Mouse (Mus musculus): ENCODE results near the gene Arhgdib.

The Arhgdib gene

DNA sequence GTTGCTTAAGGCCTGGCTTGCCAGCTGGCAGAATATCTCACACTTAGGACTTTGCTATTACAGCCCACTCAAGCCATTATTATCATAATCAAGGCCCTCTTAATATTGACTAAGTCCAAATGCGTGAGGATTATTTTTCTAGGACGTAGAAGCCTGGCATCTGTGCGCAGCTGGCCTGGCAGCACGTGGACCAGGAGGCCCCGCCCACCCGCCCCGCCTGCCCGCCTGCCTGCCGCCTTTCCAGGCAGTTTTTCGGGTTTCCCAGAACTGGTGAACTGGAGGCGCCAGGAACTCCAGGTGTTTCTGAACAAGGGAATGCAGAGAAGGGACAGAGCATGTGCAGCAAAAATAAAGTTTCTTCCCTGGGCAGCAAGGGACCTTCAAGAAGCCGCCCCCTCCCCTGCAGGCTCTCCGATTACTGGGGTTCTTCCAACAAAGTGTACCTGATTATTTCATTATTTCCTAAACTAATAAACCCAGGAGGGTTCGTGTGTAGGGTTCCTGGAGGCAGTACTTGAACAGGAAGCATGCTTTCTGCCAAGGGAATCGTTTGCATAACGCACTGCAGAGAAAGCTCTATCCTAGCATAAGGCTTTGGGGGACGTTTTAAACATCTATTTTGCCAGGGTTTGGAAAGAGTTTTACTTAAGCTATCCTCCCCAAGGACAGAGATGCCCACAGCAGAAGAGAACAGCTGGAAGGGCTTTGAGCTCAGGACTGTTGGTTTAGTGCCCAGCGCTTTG lies 28.1 kb downstream of the Arhgdib start:
- no peak for TF ChIP-seq GATA4 (IDR thresholded peaks at IDR 0.05; ENCODE audit: insufficient replicate concordance, low read length)

DNA sequence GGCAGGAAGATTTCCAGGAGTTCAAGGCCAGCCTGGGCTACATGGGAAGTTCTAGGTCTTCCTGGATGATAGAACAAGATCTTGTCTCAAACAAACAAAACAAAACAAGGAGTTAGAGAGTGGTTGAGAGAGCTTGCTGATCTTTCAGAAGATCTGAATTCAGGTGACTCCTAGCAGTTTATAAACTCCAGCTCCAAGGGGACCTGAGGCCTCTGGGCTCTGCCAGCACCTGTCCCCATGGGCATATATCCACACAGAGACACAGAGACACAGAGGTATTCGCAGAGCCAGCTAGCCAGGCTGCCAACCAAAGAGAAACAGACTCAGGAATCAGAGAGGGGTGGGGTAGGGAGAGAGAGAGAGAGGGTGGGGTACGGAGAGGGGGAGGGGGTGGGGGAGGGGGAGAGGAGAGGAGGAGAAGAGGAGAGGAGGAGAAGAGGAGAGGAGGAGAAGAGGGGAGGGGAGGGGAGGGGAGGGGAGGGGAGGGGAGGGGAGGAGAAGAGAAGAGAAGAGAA lies 28.9 kb downstream of the Arhgdib start:
- TF ChIP-seq GATA4 (IDR thresholded peaks at IDR 0.05; ENCODE audit: insufficient replicate concordance, low read length), result no peak

DNA sequence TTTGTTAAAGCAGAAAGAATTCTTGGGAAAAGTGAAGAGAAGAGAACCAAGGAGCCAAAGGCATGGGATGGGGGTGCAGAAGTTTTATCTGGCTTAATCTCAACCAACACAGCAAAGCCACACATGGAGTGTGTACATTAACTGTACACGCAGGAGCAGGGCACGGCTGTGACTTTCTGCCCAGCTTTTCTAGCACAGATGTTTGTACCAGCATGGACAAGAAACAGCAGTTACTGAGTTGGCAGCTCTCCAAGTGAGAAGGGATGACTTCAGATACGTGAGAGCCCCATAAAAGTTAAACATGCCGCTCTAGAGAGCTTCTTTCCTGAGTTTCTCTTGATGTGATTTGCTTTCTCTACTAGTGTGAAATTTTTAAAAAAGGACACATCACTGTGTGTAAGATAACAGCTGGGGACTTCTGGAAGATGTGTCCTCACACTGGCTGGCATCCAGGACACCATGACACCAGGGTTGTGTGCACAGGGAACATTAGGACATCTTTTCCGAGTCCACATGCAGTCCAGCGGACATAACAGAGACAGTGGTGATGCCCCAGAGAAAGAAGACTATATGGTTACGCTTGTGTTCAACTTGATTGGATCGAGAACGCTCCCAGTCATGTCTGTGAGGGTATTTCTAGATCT lies 31.3 kb downstream of the Arhgdib start:
- TF ChIP-seq GATA4 (IDR thresholded peaks at IDR 0.05; ENCODE audit: insufficient replicate concordance, low read length), result no peak

DNA sequence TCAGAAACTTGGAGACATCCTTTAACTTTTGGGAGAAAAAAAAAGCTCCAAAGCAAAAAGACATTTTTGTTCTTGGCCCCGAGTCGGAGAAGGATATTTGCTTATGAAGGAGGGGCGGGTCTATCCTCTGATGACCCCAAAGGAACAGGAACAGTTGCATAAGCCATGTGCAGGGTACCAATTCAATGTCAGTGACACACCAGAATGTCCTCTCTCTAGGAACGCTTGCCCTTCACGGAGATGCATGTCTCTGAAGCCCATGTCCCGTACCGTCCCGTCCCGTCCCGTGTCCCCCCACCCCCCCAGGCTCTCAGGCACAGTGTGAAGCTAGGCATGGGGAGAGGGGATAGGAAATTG lies 34.8 kb downstream of the Arhgdib start:
- TF ChIP-seq GATA4 (IDR thresholded peaks at IDR 0.05; ENCODE audit: insufficient replicate concordance, low read length), result no peak

DNA sequence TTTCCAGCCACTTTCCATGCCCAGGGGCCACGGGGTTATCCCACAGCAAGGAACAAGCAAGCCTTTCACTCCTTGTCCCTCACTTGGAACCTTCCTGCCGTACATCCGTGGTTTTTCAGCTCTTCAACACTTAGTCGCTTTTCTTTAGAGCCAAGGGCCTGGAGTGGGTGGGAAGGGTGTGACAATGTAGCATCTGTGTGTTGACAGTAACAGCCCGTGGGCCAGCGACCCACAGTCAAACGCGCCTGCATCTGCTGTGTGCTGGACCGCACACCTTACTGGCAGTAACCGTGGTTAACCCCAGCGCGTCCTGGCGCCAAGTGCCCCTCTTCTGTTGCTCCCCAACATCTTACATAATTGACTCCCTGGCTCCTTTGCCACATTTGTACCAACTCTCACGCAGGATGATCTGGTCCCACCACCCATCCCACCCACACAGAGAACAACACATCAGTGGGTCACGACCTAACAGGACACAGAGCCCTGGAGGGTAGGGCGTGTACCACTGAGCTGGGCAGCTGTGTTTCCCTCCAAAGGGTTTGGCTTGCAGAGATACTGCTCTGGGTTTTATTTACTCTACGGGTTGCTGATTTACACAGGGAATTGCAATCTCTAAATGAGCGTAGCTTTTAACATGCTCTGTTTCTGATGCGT lies 35.3 kb downstream of the Arhgdib start:
- TF ChIP-seq GATA4 (IDR thresholded peaks at IDR 0.05; ENCODE audit: insufficient replicate concordance, low read length), result no peak

DNA sequence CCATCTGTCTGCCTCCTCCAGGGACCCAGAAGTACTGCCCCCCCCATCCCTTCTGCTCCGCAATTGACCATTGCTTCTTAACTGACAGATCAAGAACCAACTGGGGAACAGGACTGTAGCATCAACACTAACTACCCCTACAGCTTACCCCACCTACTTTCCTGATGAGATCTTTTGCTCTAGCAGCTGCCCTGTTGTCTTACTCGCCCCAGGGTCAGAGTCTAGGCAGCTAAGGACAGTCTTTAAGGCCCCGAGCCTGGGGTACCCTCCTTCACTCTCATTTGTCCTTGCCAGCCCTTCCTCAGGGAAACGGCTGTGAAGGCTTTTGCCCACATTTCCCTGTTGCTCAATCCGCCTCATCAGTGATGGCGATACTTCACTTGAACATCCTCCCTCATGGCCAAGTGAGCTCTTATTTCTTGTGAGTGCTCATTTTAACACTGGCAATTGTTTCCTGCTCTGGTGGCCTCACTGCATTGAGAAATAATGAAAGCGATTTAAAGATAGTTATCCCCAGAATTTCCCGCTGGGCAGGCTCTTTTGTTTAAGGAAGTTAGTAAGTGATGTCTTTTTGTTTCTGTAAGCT lies 37.7 kb downstream of the Arhgdib start:
- no peak for TF ChIP-seq GATA4 (IDR thresholded peaks at IDR 0.05; ENCODE audit: insufficient replicate concordance, low read length)

DNA sequence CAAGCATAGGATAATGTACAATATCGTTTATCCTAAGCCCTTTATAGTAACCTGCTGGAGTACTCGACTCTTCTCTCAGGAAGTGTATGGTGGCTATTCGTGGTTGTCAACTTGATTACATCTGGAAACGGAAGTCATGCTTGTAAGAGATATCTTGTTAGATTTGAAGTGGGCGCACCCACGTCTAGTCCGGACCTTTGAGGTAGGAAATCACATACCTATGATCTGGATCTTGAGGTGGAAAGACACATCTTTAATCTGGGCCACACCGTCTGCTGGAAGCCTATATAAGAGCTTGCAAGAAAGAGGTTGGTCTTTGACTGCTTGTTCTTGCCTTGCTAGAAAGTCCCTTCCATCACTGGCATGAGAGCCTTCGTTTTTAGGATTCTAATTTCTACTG lies 39.2 kb downstream of the Arhgdib start:
- TF ChIP-seq GATA4 (IDR thresholded peaks at IDR 0.05; ENCODE audit: insufficient replicate concordance, low read length), result no peak

DNA sequence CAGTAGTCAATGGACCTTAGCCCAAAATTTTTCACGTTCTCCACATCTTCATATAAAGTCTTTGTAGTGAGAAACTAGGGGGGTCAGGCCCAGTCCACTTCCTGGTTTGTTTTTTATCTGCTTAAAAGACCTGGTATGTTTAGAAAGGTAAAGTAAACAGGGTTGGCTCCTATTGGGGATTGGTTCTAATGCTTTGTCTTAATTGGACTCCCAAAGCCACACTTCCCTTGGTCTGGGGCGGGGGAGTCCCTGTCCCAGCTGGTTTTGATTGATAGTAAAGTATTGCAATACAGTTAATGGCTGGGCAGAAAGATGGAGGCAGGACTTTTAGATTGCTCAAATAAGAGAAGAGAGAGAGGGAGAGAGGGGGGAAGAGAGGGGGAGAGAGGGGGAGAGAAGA lies 40.7 kb downstream of the Arhgdib start:
- no peak for TF ChIP-seq GATA4 (IDR thresholded peaks at IDR 0.05; ENCODE audit: insufficient replicate concordance, low read length)

DNA sequence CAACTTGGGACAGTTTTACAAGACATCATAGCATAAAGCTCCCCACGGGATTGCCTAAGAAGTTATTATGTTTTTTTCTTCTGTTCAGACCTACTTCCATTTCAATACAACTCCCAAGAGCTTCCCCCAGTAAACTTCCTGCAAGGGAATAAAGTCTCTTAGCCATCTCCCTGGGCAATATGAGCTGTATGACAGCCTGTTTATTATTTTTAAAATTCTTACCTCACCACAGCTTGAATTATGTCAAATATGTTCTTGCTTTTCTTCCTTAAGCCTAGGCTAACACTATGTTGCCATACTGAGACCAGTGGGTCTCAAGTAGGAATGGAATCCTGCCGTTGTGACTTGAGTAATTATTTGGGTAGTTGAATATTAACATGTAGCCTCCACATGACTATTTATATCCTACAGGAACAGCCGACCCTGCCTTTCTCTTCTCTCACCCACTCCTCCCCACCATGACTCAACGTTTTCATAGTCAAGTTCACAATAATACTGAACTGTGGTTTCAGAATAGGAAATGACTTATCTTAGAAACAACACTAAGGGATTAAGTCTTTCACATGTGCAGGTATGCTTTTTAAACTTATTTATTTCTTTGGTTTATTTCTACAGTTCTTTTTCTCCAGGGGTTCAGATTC lies 41.2 kb downstream of the Arhgdib start:
- TF ChIP-seq GATA4 (IDR thresholded peaks at IDR 0.05; ENCODE audit: insufficient replicate concordance, low read length), result no peak

DNA sequence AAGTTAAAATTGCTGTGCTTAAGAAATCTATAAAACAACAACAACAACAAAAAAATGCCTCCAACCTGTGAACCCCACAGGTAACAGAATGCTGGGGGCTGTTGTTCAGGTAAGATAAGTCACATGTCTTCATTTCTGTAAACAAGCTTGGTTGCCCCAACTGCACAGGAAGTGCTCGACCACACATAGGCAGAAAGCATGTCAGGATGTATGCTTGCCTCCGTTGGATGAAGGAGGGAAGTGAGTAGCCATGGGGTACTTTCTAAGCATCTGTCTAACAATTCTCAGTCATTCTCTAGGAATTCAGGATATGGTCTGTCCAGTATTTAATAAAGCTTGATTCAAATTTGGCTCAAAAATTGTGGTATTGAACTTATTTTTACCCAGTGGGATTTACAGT lies 42.7 kb downstream of the Arhgdib start:
- no peak for TF ChIP-seq GATA4 (IDR thresholded peaks at IDR 0.05; ENCODE audit: insufficient replicate concordance, low read length)

DNA sequence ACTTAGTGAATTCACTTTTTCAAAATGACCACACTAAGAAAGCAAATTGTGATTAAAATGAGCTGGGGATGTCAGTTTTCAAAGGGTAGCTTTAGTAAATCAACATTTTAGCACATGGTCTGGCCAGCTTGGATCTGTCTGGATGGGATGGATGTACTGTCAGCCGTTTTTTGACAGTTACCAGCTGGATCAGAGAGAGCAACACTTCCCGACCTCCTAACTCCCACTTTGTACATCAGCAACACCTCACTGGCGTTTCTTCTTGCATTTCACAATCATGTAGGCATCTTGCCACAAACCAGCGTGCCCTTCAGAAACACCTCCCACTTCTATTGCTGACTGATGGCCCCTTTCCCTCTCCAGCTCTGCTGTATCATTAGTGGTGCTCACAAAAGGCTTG lies 43.5 kb downstream of the Arhgdib start:
- no peak for TF ChIP-seq GATA4 (IDR thresholded peaks at IDR 0.05; ENCODE audit: insufficient replicate concordance, low read length)

DNA sequence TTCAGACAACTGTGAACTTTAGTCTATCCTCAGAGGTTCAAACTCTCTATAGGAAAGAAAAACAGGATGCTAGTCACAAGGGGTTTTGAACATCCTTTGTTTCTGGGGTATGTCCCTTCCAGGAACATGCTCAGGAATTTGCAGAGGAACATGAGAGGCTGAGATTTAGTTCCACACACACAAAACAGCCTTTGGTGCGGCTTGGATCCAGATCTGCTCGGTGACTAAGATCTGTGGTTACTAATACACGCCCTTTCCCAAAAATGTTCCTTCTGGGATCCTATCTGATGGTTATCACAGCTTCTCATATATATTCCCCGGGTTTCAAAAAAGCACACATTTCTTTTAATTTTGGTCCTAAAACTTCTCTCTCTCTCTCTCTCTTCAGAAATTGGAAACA lies 43.9 kb downstream of the Arhgdib start:
- no peak for TF ChIP-seq GATA4 (IDR thresholded peaks at IDR 0.05; ENCODE audit: insufficient replicate concordance, low read length)

DNA sequence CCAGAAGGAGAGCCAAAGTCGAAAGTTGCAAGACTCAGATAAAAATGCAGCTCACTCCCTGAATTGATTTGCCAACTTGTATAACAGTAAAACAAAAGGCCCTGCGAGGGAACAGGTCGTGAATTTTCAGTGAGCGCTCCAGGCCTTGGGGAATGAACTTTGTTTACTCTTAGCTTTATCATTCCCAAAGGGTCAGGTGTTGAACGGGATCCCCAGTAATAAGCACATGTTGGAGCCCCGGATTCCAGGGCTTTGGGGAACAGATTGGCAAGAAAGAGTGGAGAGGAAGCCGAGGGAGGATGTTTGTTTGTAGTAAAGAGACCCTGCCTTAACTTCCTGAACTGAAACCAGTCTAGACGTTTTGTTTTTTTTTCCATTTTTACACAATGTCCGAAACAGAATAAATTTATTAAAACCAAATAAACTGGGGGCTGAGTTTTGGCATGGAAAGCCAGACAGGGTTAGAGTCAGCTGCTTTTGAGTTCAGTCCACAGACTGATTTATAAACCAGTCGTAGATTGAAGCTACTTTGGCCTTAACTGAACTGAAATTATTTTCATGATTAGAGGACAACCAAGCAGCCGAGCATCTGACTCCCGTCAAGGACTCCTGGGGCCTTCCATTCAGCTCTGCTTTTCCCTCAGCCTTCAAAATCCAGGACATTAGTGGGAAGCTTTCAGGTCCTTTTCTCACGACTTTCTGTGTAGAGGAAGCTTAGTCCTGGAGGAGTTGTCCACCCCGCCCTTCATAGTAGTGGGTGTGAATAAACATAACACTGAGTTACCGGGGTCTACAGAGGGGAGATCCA lies 47.0 kb downstream of the Arhgdib start:
- no peak for TF ChIP-seq GATA4 (IDR thresholded peaks at IDR 0.05; ENCODE audit: insufficient replicate concordance, low read length)

DNA sequence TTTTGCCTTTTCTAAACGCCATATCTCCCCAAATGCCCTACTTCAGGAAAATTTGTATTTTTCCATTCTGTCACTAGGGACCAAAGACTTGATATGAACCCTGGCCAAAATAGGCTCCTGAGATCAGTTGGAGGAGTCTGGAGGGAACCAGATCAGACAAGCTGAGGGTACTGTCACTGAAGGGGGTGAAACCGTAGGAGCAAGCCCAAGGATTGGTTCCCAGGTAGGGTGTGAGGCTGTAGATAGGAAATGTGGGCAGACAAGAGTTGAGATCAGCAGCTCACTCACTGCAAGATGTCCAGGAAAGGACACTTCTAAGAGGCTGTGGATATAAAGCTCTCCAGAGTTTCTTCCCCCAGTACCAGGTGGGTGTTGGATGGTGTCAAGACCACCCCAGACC lies 49.7 kb downstream of the Arhgdib start:
- no peak for TF ChIP-seq GATA4 (IDR thresholded peaks at IDR 0.05; ENCODE audit: insufficient replicate concordance, low read length)

DNA sequence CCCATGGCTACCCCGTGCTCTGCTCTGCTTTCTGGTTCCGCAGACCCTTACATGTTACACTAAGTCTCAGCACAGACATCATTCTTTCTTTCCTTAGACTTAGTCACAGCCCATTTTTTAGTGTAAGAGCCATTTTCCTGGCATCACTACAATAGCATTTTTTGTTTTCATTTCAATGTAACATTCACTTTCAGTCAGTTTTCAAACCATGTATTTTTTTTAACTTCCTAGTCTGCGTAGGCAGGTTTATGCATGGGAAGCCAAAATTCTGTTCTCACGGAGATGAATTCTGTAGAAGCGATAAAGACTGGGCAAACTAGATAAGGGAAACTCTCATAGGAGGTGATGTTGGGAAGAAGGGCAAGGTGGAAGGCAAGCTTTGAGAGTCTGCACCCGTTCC lies 52.1 kb downstream of the Arhgdib start:
- no peak for TF ChIP-seq GATA4 (IDR thresholded peaks at IDR 0.05; ENCODE audit: insufficient replicate concordance, low read length)
